Mouse (Mus musculus) liver, embryonic 13.5 days (tissue): Measurements from ENCODE around the gene Gldn. TPM values are rescaled to one million over a fixed set of nuclear protein-coding genes. Genes with fewer than 3 reads are reported as not detected.

Experiments used
- ATAC-seq: fragments of 200-750 bp; cut with Nextera tagmentation; 2 replicates; pipeline ENCODE4 v1.8.0; 2017; ENCODE audit warnings: low read depth, mild to moderate bottlenecking, moderate number of reproducible peaks, moderate library complexity
- DNase-seq: peaks from one replicate; pipeline ENCODE4 v3.0.0; 2022
- H3K27ac ChIP-seq: fragments of 300-500 bp; sonication (generic); 2 replicates; pipeline ENCODE4 v1.5.1; 2015; ENCODE audit warnings: moderate library complexity, mild to moderate bottlenecking, inconsistent platforms
- H3K27me3 ChIP-seq: fragments of 300-500 bp; sonication (generic); 2 replicates; pipeline ENCODE4 v1.6.1; 2015; ENCODE audit warnings: mild to moderate bottlenecking, inconsistent platforms
- H3K36me3 ChIP-seq: fragments of 300-500 bp; sonication (generic); 2 replicates; pipeline ENCODE4 v1.6.1; 2015; ENCODE audit warnings: mild to moderate bottlenecking, inconsistent platforms
- H3K4me1 ChIP-seq: fragments of 300-500 bp; sonication (generic); replicated peaks from 2 replicates; pipeline ENCODE4 v1.6.1; 2015; ENCODE audit warnings: inconsistent platforms
- H3K4me2 ChIP-seq: fragments of 300-500 bp; sonication (generic); 2 replicates; pipeline ENCODE4 v1.6.1; 2015; ENCODE audit warnings: inconsistent platforms, mild to moderate bottlenecking, moderate library complexity
- H3K4me3 ChIP-seq: fragments of 300-500 bp; sonication (generic); replicated peaks from 2 replicates; pipeline ENCODE4 v1.5.1; 2015; ENCODE audit warnings: mild to moderate bottlenecking, inconsistent platforms
- H3K9ac ChIP-seq: fragments of 300-500 bp; sonication (generic); 2 replicates; pipeline ENCODE4 v1.6.1; 2015; ENCODE audit warnings: mild to moderate bottlenecking, inconsistent platforms
- H3K9me3 ChIP-seq: fragments of 300-500 bp; sonication (generic); replicated peaks from 2 replicates; pipeline ENCODE4 v1.6.1; 2016; ENCODE audit warnings: inconsistent platforms
- whole genome bisulfite sequencing: fragments of 180-500 bp; shearing (Covaris S2); methylation state at CpG from one replicate; pipeline ENCODE4 v1.1.7; 2015; ENCODE audit not compliant: insufficient replicate concordance; 5-methylcytosine and 5-hydroxymethylcytosine counted together
- polyA plus RNA-seq: library from polyadenylated mRNA; unstranded; fragments of >200 nt; fragmentation: Nextera tagmentation; extraction: Ambion mirVana; gene quantifications from 2 replicates; pipeline ENCODE4 v1.2.1, GENCODE M21; 2015

Gene Gldn
- polyA plus RNA-seq: not detected in 2 replicates

GRCm38 (mm10) chr9:54286331-54286987, at the start of gene Gldn:
Gldn (plus strand) TSS chr9:54286486.
- Histone ChIP-seq H3K27ac (no peak within 1 kb of the TSS), H3K27me3 (peaks cover 20% of the 10 kb centered on the region), H3K4me3 (peak within 1 kb of the TSS; percentile 23; the same call in 1 of the 2 replicates), H3K36me3 (no peaks in the 10 kb centered on the region), H3K4me2 (peak within 1 kb of the TSS; percentile 37), H3K9me3 (no peaks in the 10 kb centered on the region), H3K9ac (no peak within 1 kb of the TSS), H3K4me1 (no peaks in the 10 kb centered on the region)
- DNase-seq: no peak
- no peak for ATAC-seq
- WGBS: 4% methylated on average over 61 of the region's 61 CpGs

GRCm38 (mm10) chr9:54244869-54245665, 41.2 kb upstream of the Gldn start:
- 57% methylated on average over 3 of the region's 3 CpGs for WGBS
- DNase-seq: no peak

GRCm38 (mm10) chr9:54264754-54265153, 21.5 kb upstream of the Gldn start:
- Histone ChIP-seq H3K9ac (no peak overlapping the region), H3K9me3 (no peaks in the 10 kb centered on the region), H3K4me1 (no peaks in the 10 kb centered on the region), H3K27me3 (no peaks in the 10 kb centered on the region), H3K27ac (no peak overlapping the region), H3K4me3 (no peak overlapping the region), H3K36me3 (no peaks in the 10 kb centered on the region), H3K4me2 (no peak overlapping the region)
- ATAC-seq (no peak), DNase-seq (no peak)
- WGBS: 71% methylated on average over 4 of the region's 4 CpGs

More at GRCm38 (mm10) chr9:54244869-54245665, 41.2 kb upstream of the Gldn start:
- Histone ChIP-seq H3K4me1 (no peaks in the 10 kb centered on the region), H3K36me3 (no peaks in the 10 kb centered on the region), H3K4me3 (no peak overlapping the region), H3K9me3 (no peaks in the 10 kb centered on the region), H3K4me2 (no peak overlapping the region), H3K9ac (no peak overlapping the region), H3K27ac (no peak overlapping the region), H3K27me3 (no peaks in the 10 kb centered on the region)
- no peak for ATAC-seq

- no peaks in the 10 kb centered on the region for H3K36me3 ChIP-seq
- no peak within 1 kb of the TSS for H3K9ac ChIP-seq
- no peak for ATAC-seq
Observed at GRCm38 (mm10) chr9:54268010-54268409, 18.3 kb upstream of the Gldn start, which contains the start of gene Cyp19a1. Cyp19a1 (minus strand) TSS chr9:54268110.

GRCm38 (mm10) chr9:54269987-54270386, 16.3 kb upstream of the Gldn start:
- WGBS: 59% methylated on average over 6 of the region's 6 CpGs

More at GRCm38 (mm10) chr9:54268010-54268409, 18.3 kb upstream of the Gldn start, which contains the start of gene Cyp19a1:
- Histone ChIP-seq H3K4me2 (no peak within 1 kb of the TSS), H3K27me3 (no peaks in the 10 kb centered on the region), H3K27ac (no peak within 1 kb of the TSS), H3K9me3 (no peaks in the 10 kb centered on the region), H3K4me3 (no peak within 1 kb of the TSS), H3K4me1 (no peaks in the 10 kb centered on the region)
- no peak for DNase-seq
- WGBS: 61% methylated on average over 7 of the region's 7 CpGs

GRCm38 (mm10) chr9:54270889-54271288, 15.4 kb upstream of the Gldn start:
- no peak overlapping the region for H3K9ac ChIP-seq
- no peaks in the 10 kb centered on the region for H3K36me3 ChIP-seq
- H3K27me3 ChIP-seq: no peaks in the 10 kb centered on the region
- no peak for DNase-seq
- no peak overlapping the region for H3K4me3 ChIP-seq
- ATAC-seq: no peak
- H3K27ac ChIP-seq: no peak overlapping the region
- H3K4me2 ChIP-seq: no peak overlapping the region
- H3K4me1 ChIP-seq: no peaks in the 10 kb centered on the region
- WGBS: 29% methylated on average over 5 of the region's 5 CpGs
- H3K9me3 ChIP-seq: no peaks in the 10 kb centered on the region

More at GRCm38 (mm10) chr9:54269987-54270386, 16.3 kb upstream of the Gldn start:
- no peak for DNase-seq
- no peaks in the 10 kb centered on the region for H3K27me3 ChIP-seq
- H3K27ac ChIP-seq: no peak overlapping the region
- H3K36me3 ChIP-seq: no peaks in the 10 kb centered on the region
- H3K4me3 ChIP-seq: no peak overlapping the region
- no peaks in the 10 kb centered on the region for H3K4me1 ChIP-seq
- H3K9me3 ChIP-seq: no peaks in the 10 kb centered on the region
- H3K4me2 ChIP-seq: no peak overlapping the region
- ATAC-seq: no peak
- H3K9ac ChIP-seq: no peak overlapping the region

GRCm38 (mm10) chr9:54275283-54275682, 11.0 kb upstream of the Gldn start:
- Histone ChIP-seq H3K4me2 (no peak overlapping the region), H3K4me3 (no peak overlapping the region), H3K36me3 (no peaks in the 10 kb centered on the region), H3K27me3 (no peaks in the 10 kb centered on the region), H3K27ac (no peak overlapping the region), H3K9me3 (no peaks in the 10 kb centered on the region), H3K9ac (no peak overlapping the region), H3K4me1 (no peaks in the 10 kb centered on the region)
- 72% methylated on average over 4 of the region's 4 CpGs for WGBS
- DNase-seq: no peak
- no peak for ATAC-seq

GRCm38 (mm10) chr9:54279046-54279589, 7.2 kb upstream of the Gldn start:
- 61% methylated on average over 12 of the region's 12 CpGs for WGBS
- H3K4me3 ChIP-seq: no peak overlapping the region
- H3K27me3 ChIP-seq: no peaks in the 10 kb centered on the region
- no peak overlapping the region for H3K27ac ChIP-seq
- no peak overlapping the region for H3K9ac ChIP-seq
- no peaks in the 10 kb centered on the region for H3K4me1 ChIP-seq
- no peaks in the 10 kb centered on the region for H3K9me3 ChIP-seq
- no peaks in the 10 kb centered on the region for H3K36me3 ChIP-seq
- ATAC-seq (no peak), DNase-seq (no peak)
- no peak overlapping the region for H3K4me2 ChIP-seq

- Histone ChIP-seq H3K27me3 (peaks cover 20% of the 10 kb centered on the region), H3K9ac (no peak overlapping the region), H3K4me2 (no peak overlapping the region), H3K4me3 (no peak overlapping the region), H3K27ac (no peak overlapping the region), H3K4me1 (no peaks in the 10 kb centered on the region), H3K9me3 (no peaks in the 10 kb centered on the region), H3K36me3 (no peaks in the 10 kb centered on the region)
- no peak for ATAC-seq
- no peak for DNase-seq
- WGBS: 44% methylated on average over 5 of the region's 5 CpGs
Observed at GRCm38 (mm10) chr9:54287804-54288203, 1.5 kb downstream of the Gldn start.

- no peak for ATAC-seq
- DNase-seq: no peak
Observed at GRCm38 (mm10) chr9:54299389-54299788, 13.1 kb downstream of the Gldn start.

GRCm38 (mm10) chr9:54299792-54300191, 13.5 kb downstream of the Gldn start:
- Histone ChIP-seq H3K9ac (no peak overlapping the region), H3K9me3 (no peaks in the 10 kb centered on the region), H3K27me3 (no peaks in the 10 kb centered on the region), H3K4me2 (no peak overlapping the region), H3K4me1 (no peaks in the 10 kb centered on the region), H3K27ac (no peak overlapping the region), H3K36me3 (no peaks in the 10 kb centered on the region), H3K4me3 (no peak overlapping the region)
- no peak for DNase-seq
- no peak for ATAC-seq

More at GRCm38 (mm10) chr9:54299389-54299788, 13.1 kb downstream of the Gldn start:
- H3K27me3 ChIP-seq: no peaks in the 10 kb centered on the region
- H3K9ac ChIP-seq: no peak overlapping the region
- no peak overlapping the region for H3K27ac ChIP-seq
- no peaks in the 10 kb centered on the region for H3K36me3 ChIP-seq
- H3K9me3 ChIP-seq: no peaks in the 10 kb centered on the region
- no peak overlapping the region for H3K4me2 ChIP-seq
- H3K4me1 ChIP-seq: no peaks in the 10 kb centered on the region
- no peak overlapping the region for H3K4me3 ChIP-seq
- 55% methylated on average over 3 of the region's 3 CpGs for WGBS
